Mouse (Mus musculus) stomach, postnatal 0 days (tissue): ENCODE measurements at regions not wholly inside any gene's neighbourhood (a gene's known extent, or its start where the extent isn't known, plus 50 kb on each side); places are given as distances from the start of the nearest gene placed in this dataset.

ENCODE experiments used
- ATAC-seq: fragments of 200-750 bp; cut with Nextera tagmentation; 2 replicates; pipeline ENCODE4 v1.8.0; 2017; ENCODE audit not compliant: low FRiP score, low TSS enrichment
- DNase-seq: peaks from one replicate; pipeline ENCODE4 v3.0.0-alpha.2; 2016; ENCODE audit warnings: low spot score
- H3K27ac ChIP-seq: fragments of 300-500 bp; sonication (generic); replicated peaks from 2 replicates; pipeline ENCODE4 v1.5.1; 2014; ENCODE audit warnings: mild to moderate bottlenecking, control low read depth
- H3K27me3 ChIP-seq: fragments of 300-500 bp; sonication (generic); 2 replicates; pipeline ENCODE4 v1.6.1; 2014; ENCODE audit warnings: low read length; ENCODE audit not compliant: control insufficient read depth, insufficient read depth
- H3K36me3 ChIP-seq: fragments of 300-500 bp; sonication (generic); 2 replicates; pipeline ENCODE4 v1.6.1; 2014; ENCODE audit warnings: low read length, mixed read lengths; ENCODE audit not compliant: control insufficient read depth, insufficient read depth
- H3K4me1 ChIP-seq: fragments of 300-500 bp; sonication (generic); replicated peaks from 2 replicates; pipeline ENCODE4 v1.6.1; 2014; ENCODE audit warnings: antibody characterized with exemption; ENCODE audit not compliant: control insufficient read depth, insufficient read depth
- H3K4me2 ChIP-seq: fragments of 300-500 bp; sonication (generic); replicated peaks from 2 replicates; pipeline ENCODE4 v1.6.1; 2014; ENCODE audit warnings: low read depth, mild to moderate bottlenecking, control low read depth, moderate library complexity
- H3K4me3 ChIP-seq: fragments of 300-500 bp; sonication (generic); 2 replicates; pipeline ENCODE4 v1.5.1; 2014; ENCODE audit warnings: low read depth, low read length, control low read depth
- H3K9ac ChIP-seq: fragments of 300-500 bp; sonication (generic); 2 replicates; pipeline ENCODE4 v1.6.1; 2014; ENCODE audit warnings: mild to moderate bottlenecking, low read length, control low read depth, mixed read lengths
- H3K9me3 ChIP-seq: fragments of 300-500 bp; sonication (generic); 2 replicates; pipeline ENCODE4 v1.6.1; 2016; ENCODE audit warnings: low read length; ENCODE audit not compliant: control insufficient read depth
- CTCF ChIP-seq: IDR thresholded peaks from 2 replicates; pipeline ENCODE4 v1.5.1; 2016; ENCODE audit warnings: antibody characterized with exemption, low read depth, mild to moderate bottlenecking, moderate library complexity
- EP300 ChIP-seq: optimal IDR thresholded peaks from 2 replicates; pipeline ENCODE3; 2016; ENCODE audit warnings: antibody characterized with exemption
- WGBS: fragments of 180-500 bp; shearing (Covaris S2); extraction: QIAGEN DNeasy Blood & Tissue Kit; methylation state at CpG from one replicate; pipeline ENCODE4 v1.1.7; 2014; 5-methylcytosine and 5-hydroxymethylcytosine counted together

GRCm38 (mm10) chr14:110190987-110191607 lies 563.9 kb downstream of the Slitrk6 start:
- WGBS = 61% methylated on average over 2 of the region's 2 CpGs

DNA sequence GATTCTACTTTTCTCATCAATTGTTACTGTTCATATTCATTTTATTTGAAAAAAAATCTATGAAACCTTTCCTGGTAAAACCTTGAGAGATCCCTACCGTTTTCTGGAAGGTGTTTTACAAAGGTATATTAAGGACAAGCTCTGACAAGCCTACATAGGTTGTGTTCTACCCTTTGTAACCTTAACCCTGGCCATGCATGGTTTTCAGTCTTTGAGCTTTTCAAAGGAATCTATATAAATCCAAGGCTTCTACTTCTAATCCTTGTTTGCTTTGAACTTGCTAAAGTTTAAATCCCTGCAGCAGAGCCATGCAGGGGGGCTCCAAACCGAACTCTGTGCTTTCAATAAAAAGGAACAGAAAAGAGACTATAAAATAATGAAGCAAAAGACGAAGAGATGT lies 564.5 kb downstream of the Slitrk6 start:
- Histone ChIP-seq H3K9ac (no peak overlapping the region), H3K4me2 (no peak overlapping the region), H3K9me3 (no peaks in the 10 kb centered on the region), H3K4me1 (no peaks in the 10 kb centered on the region), H3K27ac (no peak overlapping the region), H3K27me3 (no peaks in the 10 kb centered on the region), H3K4me3 (no peak overlapping the region), H3K36me3 (no peaks in the 10 kb centered on the region)
- TF ChIP-seq CTCF (no peak), EP300 (no peak)
- WGBS = 38% methylated on average over 3 of the region's 3 CpGs
- DNase-seq (no peak), ATAC-seq (no peak)

More at GRCm38 (mm10) chr14:110190987-110191607, 563.9 kb downstream of the Slitrk6 start:
- H3K4me1 ChIP-seq = no peaks in the 10 kb centered on the region
- no peak for TF ChIP-seq CTCF
- TF ChIP-seq EP300 = no peak
- H3K36me3 ChIP-seq = no peaks in the 10 kb centered on the region
- no peak overlapping the region for H3K4me2 ChIP-seq
- no peak overlapping the region for H3K4me3 ChIP-seq
- no peaks in the 10 kb centered on the region for H3K27me3 ChIP-seq
- no peaks in the 10 kb centered on the region for H3K9me3 ChIP-seq
- no peak overlapping the region for H3K27ac ChIP-seq
- ATAC-seq (no peak), DNase-seq (no peak)
- H3K9ac ChIP-seq = no peak overlapping the region

DNA sequence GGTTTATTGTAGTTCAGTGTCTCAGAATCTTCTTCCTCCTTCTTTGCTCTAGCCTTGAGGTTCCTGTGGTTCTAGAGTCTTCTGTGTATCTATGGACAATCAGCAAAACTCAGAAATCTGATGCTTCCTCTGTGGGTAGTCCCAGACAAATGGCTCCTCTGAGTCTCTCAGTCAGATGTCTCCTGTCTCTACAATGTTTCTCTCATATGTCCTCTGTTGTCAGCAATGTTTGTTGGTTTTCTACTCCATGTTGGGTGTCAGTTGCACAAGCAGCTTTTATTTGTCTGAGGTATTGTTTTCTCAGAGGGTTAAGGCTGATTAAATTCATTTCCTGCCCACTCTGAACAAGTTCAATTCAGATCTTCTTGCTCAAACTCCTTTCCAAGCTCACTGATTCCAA lies 575.8 kb downstream of the Slitrk6 start:
- no peak for DNase-seq

DNA sequence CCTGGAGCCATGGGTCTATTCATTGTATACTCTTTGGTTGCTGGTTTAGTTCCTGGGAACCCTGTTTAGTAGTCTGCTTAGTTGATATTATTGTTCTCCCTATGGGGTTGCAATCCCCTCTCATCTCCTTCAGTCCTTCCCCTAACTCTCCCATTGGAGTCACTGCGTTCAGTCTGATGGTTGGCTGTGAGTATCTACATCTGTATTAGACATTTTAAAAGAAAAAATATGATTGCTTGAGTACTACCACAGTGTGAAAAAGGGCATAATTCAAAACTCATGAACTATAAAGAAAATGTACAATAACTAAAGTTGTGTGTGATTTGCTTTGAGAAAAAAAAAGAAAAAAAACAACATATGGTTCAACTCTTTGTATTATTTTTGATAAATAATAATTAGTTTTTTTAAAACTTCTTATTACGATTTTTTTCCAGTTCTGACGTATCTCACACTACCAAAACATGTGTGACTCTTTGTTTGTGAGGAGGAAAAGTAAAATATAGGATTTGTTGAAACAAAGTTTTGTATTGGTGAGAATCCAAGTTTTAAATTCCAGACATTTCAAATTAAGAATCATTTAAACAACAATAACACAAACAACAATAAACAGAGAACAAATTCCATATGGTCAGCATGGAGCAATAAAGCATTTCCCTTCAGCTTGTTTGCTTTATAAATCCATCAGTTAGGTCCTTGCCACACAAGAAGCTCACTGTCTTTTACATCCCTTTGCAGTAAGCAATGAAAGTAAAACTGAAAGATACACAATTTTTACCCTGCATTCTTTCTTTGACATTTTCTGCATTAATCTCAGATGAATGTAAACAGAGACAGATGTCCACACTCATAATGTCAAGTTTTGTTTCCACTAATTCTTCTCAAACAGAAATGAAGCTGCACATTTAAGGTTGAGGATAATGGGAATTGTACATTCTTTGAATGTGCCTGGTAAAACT lies 583.5 kb downstream of the Slitrk6 start:
- no peak overlapping the region for H3K4me3 ChIP-seq
- DNase-seq (no peak), ATAC-seq (no peak)
- no peaks in the 10 kb centered on the region for H3K36me3 ChIP-seq
- no peak overlapping the region for H3K4me2 ChIP-seq
- H3K4me1 ChIP-seq = no peaks in the 10 kb centered on the region
- no peaks in the 10 kb centered on the region for H3K9me3 ChIP-seq
- WGBS = 38% methylated on average over 3 of the region's 3 CpGs
- H3K27ac ChIP-seq = no peak overlapping the region
- no peak overlapping the region for H3K9ac ChIP-seq
- H3K27me3 ChIP-seq = no peaks in the 10 kb centered on the region
- TF ChIP-seq EP300 = no peak
- TF ChIP-seq CTCF = no peak

More for the DNA sequence above, 575.8 kb downstream of the Slitrk6 start:
- TF ChIP-seq CTCF (no peak), EP300 (no peak)
- Histone ChIP-seq H3K9me3 (no peaks in the 10 kb centered on the region), H3K36me3 (no peaks in the 10 kb centered on the region), H3K4me2 (no peak overlapping the region), H3K4me1 (no peaks in the 10 kb centered on the region), H3K27me3 (no peaks in the 10 kb centered on the region), H3K27ac (no peak overlapping the region), H3K9ac (no peak overlapping the region), H3K4me3 (no peak overlapping the region)
- ATAC-seq = no peak

DNA sequence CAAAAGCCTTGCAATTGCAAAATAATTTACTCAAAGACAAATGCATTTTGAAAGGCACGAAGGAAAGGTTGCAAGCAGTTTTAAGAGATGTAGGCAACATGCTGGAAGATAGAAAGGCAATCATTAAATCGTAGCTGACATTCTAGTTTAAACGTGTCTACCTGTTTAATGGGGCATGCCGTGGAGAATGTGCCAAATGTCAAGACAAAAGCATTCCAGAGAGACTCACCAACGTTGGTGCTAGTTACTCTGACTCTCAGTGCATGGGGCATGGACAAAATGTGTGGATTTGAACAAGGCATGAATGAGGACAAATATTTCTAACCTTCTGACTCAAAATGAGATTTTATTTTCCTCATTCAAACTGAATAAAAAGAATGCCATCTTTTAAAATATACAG lies 586.3 kb downstream of the Slitrk6 start:
- H3K4me1 ChIP-seq = no peaks in the 10 kb centered on the region
- ATAC-seq (no peak), DNase-seq (no peak)
- H3K27ac ChIP-seq = no peak overlapping the region
- no peak overlapping the region for H3K4me3 ChIP-seq
- H3K4me2 ChIP-seq = no peak overlapping the region
- TF ChIP-seq EP300 (no peak), CTCF (no peak)
- H3K9ac ChIP-seq = no peak overlapping the region
- 33% methylated on average over 5 of the region's 5 CpGs for WGBS
- no peaks in the 10 kb centered on the region for H3K27me3 ChIP-seq
- H3K9me3 ChIP-seq = no peaks in the 10 kb centered on the region
- no peaks in the 10 kb centered on the region for H3K36me3 ChIP-seq

GRCm38 (mm10) chr14:110128265-110128664 lies 626.7 kb downstream of the Slitrk6 start:
- WGBS = 37% methylated on average over 5 of the region's 5 CpGs
- Histone ChIP-seq H3K9me3 (no peaks in the 10 kb centered on the region), H3K9ac (no peak overlapping the region), H3K4me2 (no peak overlapping the region), H3K4me3 (no peak overlapping the region), H3K4me1 (no peaks in the 10 kb centered on the region), H3K27me3 (no peaks in the 10 kb centered on the region), H3K27ac (no peak overlapping the region), H3K36me3 (no peaks in the 10 kb centered on the region)
- no peak for ATAC-seq
- no peak for TF ChIP-seq CTCF
- no peak for TF ChIP-seq EP300
- no peak for DNase-seq
